19 mouse cellular contexts compared by ENCODE assay signal in genomic region chr11:63287766-63288165, GRCm38 (mm10).
DNase-seq lines count a peak whose midpoint lies in the region; ATAC-seq and TF ChIP-seq lines count a peak whose summit lies in the region.
"Had no signal": no experiment of that assay in that cellular context is flagged by ENCODE, and none has a peak within 500 bp of the region (broad histone marks: within the 10 kb centered on the region; RNA-seq: fewer than 3 reads in every experiment).

No protein-coding gene starts in this region.

- H3K27ac ChIP-seq in heart, embryonic 13.5 days (replicated peaks) = 0 out of 2 replicates have a peak overlapping the region, but pooled peaks have one; percentile 28
- H3K27ac ChIP-seq in lung, embryonic 14.5 days (ENCODE audit: low read depth) = no peak overlapping the region
- H3K27ac ChIP-seq in lung, postnatal 0 days (ENCODE audit: low read length) = no peak overlapping the region
- H3K27ac ChIP-seq: embryonic facial prominence, embryonic 15.5 days; gastrocnemius, adult 2 months; heart, embryonic 15.5 days; hindbrain, embryonic 10.5 days; hindbrain, embryonic 14.5 days; intestine, embryonic 15.5 days had no signal

- 38% methylated on average over 2 of the region's 2 CpGs for WGBS in heart, embryonic 13.5 days
- WGBS in lung, embryonic 14.5 days = 32% methylated on average over 2 of the region's 2 CpGs
- 48% methylated on average over 2 of the region's 2 CpGs for WGBS in lung, postnatal 0 days

- no peak for ATAC-seq in heart, embryonic 13.5 days (ENCODE audit: extremely low read depth, insufficient number of reproducible peaks, low FRiP score, low TSS enrichment)
- no peak for ATAC-seq in lung, embryonic 14.5 days (ENCODE audit: insufficient read depth)
- ATAC-seq in lung, postnatal 0 days = no peak
- ATAC-seq: forebrain, embryonic 14.5 days; intestine, embryonic 15.5 days had no signal

- H3K9me3 ChIP-seq in heart, embryonic 13.5 days = no peaks in the 10 kb centered on the region
- no peaks in the 10 kb centered on the region for H3K9me3 ChIP-seq in lung, embryonic 14.5 days (ENCODE audit: low read depth, low read length)
- H3K9me3 ChIP-seq in lung, postnatal 0 days (ENCODE audit: low read length) = no peaks in the 10 kb centered on the region
- H3K9me3 ChIP-seq: embryonic facial prominence, embryonic 15.5 days; heart, embryonic 15.5 days; hindbrain, embryonic 10.5 days; intestine, embryonic 15.5 days had no signal

- no peak for TF ChIP-seq EP300 in lung, postnatal 0 days (IDR thresholded peaks at IDR 0.05)

- peaks cover 18% of the 10 kb centered on the region for H3K4me1 ChIP-seq in heart, embryonic 13.5 days
- no peaks in the 10 kb centered on the region for H3K4me1 ChIP-seq in lung, embryonic 14.5 days (ENCODE audit: insufficient read depth)
- H3K4me1 ChIP-seq in lung, postnatal 0 days (ENCODE audit: insufficient read depth, low read depth, low read length) = no peaks in the 10 kb centered on the region
- H3K4me1 ChIP-seq: embryonic facial prominence, embryonic 15.5 days; intestine, embryonic 15.5 days had no signal

- H3K4me3 ChIP-seq in heart, embryonic 13.5 days = no peak overlapping the region
- no peak overlapping the region for H3K4me3 ChIP-seq in lung, embryonic 14.5 days (ENCODE audit: low read depth, low read length)
- no peak overlapping the region for H3K4me3 ChIP-seq in lung, postnatal 0 days (ENCODE audit: low read depth, low read length)
- H3K4me3 ChIP-seq: embryonic facial prominence, embryonic 15.5 days; gastrocnemius, adult 2 months; heart, embryonic 15.5 days; hindbrain, embryonic 10.5 days; intestine, embryonic 15.5 days had no signal

- H3K27me3 ChIP-seq in heart, embryonic 13.5 days (replicated peaks) = no peaks in the 10 kb centered on the region
- no peaks in the 10 kb centered on the region for H3K27me3 ChIP-seq in lung, embryonic 14.5 days (ENCODE audit: insufficient read depth, low read length)
- no peaks in the 10 kb centered on the region for H3K27me3 ChIP-seq in lung, postnatal 0 days (replicated peaks; ENCODE audit: insufficient read depth, low read length)
- H3K27me3 ChIP-seq: embryonic facial prominence, embryonic 15.5 days; heart, embryonic 15.5 days; intestine, embryonic 15.5 days had no signal

- no peak for DNase-seq in heart, adult 8-10 months (ENCODE audit: low spot score)
- peak; percentile 13 for DNase-seq in lung, embryonic 14.5 days
- no peak for DNase-seq in lung, postnatal 0 days (ENCODE audit: low spot score)
- peak; percentile 12 for DNase-seq in brain, adult 2 months (ENCODE audit: low read depth, low spot score)
- no peak for DNase-seq in layer of hippocampus, postnatal 36 days
- no peak for DNase-seq in right cerebral cortex, postnatal 10 days (ENCODE audit: low spot score in 2 of 2)
- DNase-seq: adrenal gland, postnatal 10 days; cerebellum, adult 11-12 months; cerebellum, adult 9-10 months; cerebellum, postnatal 36 days; gastrocnemius, adult 2 months; gastrocnemius, postnatal 25 days had no signal

- no peak overlapping the region for H3K4me2 ChIP-seq in heart, embryonic 13.5 days
- no peak overlapping the region for H3K4me2 ChIP-seq in lung, embryonic 14.5 days
- H3K4me2 ChIP-seq in lung, postnatal 0 days (replicated peaks; ENCODE audit: low read depth, low read length) = no peak overlapping the region
- H3K4me2 ChIP-seq: embryonic facial prominence, embryonic 15.5 days; heart, embryonic 15.5 days; hindbrain, embryonic 14.5 days; intestine, embryonic 15.5 days had no signal

- H3K9ac ChIP-seq in heart, embryonic 13.5 days = no peak overlapping the region
- H3K9ac ChIP-seq in lung, embryonic 14.5 days = no peak overlapping the region
- H3K9ac ChIP-seq in lung, postnatal 0 days (replicated peaks; ENCODE audit: low read depth) = no peak overlapping the region
- H3K9ac ChIP-seq: embryonic facial prominence, embryonic 15.5 days; heart, embryonic 15.5 days; hindbrain, embryonic 14.5 days; intestine, embryonic 15.5 days had no signal

- TF ChIP-seq CTCF in lung, embryonic 14.5 days (IDR thresholded peaks at IDR 0.05; ENCODE audit: low read depth) = no peak
- TF ChIP-seq CTCF in lung, postnatal 0 days (IDR thresholded peaks at IDR 0.05) = no peak

- no peaks in the 10 kb centered on the region for H3K36me3 ChIP-seq in heart, embryonic 13.5 days
- no peaks in the 10 kb centered on the region for H3K36me3 ChIP-seq in lung, embryonic 14.5 days (ENCODE audit: insufficient read depth)
- no peaks in the 10 kb centered on the region for H3K36me3 ChIP-seq in lung, postnatal 0 days (ENCODE audit: insufficient read depth, low read length)
- H3K36me3 ChIP-seq: embryonic facial prominence, embryonic 15.5 days; heart, embryonic 15.5 days; hindbrain, embryonic 10.5 days; intestine, embryonic 15.5 days had no signal

Comparison
In these comparisons a context has a peak if more than half of its experiments do, and no peak if none do; other contexts are left out.
1. DNase-seq: peak in lung, embryonic 14.5 days (single experiment) and brain, adult 2 months (single experiment); none in heart, adult 8-10 months (single experiment), lung, postnatal 0 days (single experiment), layer of hippocampus, postnatal 36 days (0 of 2) and right cerebral cortex, postnatal 10 days (0 of 2).